Mouse (Mus musculus): Measurements from ENCODE around the gene Taz.

- TF ChIP-seq CTCF (IDR thresholded peaks at IDR 0.05; ENCODE audit: borderline replicate concordance, insufficient read depth, low read length) = no peak
- no peak for TF ChIP-seq POLR2A (IDR thresholded peaks at IDR 0.05; ENCODE audit: low read depth, low read length)
These were observed 33.1 kb upstream of the Taz start for GRCm38 (mm10) chrX:74248651-74249050.

Measured in embryonic fibroblast, embryonic 13.5 days (primary cell).